Mouse (Mus musculus) monocyte, adult 5-6 weeks (primary cell): ENCODE data around the gene Pofut1. TPM values are rescaled to one million over a fixed set of nuclear protein-coding genes. Genes with fewer than 3 reads are reported as not detected.
"Not testable (repeated sequence)": the region's sequence is repeated elsewhere in the genome, so short reads cannot be mapped to it uniquely, and the experiment has no call there.

ENCODE experiments used
- ATAC-seq: fragments of 153-309, 156-312 bp; replicated peaks from 2 replicates; pipeline ENCODE4 v1.8.0; 2017; ENCODE audit warnings: mild to moderate bottlenecking; ENCODE audit not compliant: low TSS enrichment, insufficient number of reproducible peaks, severe bottlenecking, poor library complexity, low FRiP score
- total RNA-seq: library from RNA; stranded (forward); fragments of 200-1000, 200-491, 200-594 nt; gene quantifications from 3 replicates; pipeline ENCODE4 v1.2.3, GENCODE M21; 2017

Pofut1 gene
- total RNA-seq, 1 experiment from 2014 or later, result 23.2 TPM

GRCm38 (mm10) chr2:153276846-153277245 is 35.5 kb downstream of the Pofut1 start:
- not testable (repeated sequence) for ATAC-seq

DNA sequence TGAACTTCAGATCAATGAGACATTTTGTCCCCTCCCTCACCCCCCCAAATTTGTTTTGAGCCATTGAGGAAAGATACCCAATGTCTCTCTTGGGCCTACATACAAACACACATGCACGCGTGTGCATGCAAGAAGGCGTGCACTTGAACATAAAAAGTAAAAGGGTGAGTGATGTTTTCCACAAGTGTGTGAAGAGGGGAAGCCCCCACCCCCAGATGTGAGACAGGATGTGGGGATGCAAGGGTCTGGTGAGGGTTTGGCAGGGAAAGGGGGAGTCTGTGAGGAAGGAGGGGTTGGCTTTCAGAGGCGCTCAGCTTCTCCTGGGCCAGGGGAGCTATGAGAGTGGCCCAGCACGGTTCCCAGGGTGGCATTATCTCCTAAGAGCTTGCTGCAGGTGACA is 37.0 kb downstream of the Pofut1 start:
- no peak for ATAC-seq

DNA sequence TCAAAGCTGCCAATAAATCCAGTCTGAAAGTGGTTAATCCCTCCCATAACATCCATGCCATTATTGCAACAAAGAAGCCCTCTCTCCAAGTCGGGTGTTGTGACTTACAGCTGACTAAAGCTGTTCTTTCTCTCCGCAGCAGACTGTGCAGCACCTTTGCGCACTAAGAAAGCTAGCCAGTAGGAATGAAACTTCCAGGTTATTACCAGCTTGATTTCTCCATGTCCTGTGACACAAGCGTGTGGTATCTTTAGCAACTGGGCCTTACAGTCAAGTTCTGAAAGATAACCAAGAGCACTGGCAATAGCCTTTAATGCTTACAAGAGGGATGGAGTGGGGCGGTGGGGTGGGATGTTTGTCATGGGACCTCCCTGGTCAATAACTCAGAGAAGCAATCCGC is 42.6 kb downstream of the Pofut1 start:
- ATAC-seq, result no peak

- no peak for ATAC-seq
Observed at GRCm38 (mm10) chr2:153286524-153286923, 45.2 kb downstream of the Pofut1 start.

DNA sequence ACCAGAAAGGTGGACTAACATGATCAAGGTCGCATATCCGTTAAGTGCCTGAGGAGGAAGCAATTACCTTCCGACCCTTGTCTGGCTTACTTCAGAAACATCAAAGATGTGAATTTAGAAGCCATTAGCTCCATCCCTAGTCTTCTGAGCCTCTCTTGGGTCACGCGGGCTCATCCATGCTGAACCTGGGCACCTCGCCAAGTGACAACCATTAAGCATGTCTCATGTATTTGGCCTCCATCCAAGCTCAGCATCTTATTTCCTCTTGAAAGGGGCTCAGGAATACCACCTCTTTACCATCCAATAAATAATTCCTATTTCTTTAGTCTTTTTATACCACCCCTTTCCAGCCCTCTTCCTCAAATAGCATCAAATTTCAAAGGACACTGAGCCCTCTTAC is 46.5 kb downstream of the Pofut1 start:
- no peak for ATAC-seq

GRCm38 (mm10) chr2:153290938-153291928 is 49.9 kb downstream of the Pofut1 start, which contains the start of gene Kif3b:
Kif3b (plus strand) TSS chr2:153291413.
- peak; percentile 87 for ATAC-seq

DNA sequence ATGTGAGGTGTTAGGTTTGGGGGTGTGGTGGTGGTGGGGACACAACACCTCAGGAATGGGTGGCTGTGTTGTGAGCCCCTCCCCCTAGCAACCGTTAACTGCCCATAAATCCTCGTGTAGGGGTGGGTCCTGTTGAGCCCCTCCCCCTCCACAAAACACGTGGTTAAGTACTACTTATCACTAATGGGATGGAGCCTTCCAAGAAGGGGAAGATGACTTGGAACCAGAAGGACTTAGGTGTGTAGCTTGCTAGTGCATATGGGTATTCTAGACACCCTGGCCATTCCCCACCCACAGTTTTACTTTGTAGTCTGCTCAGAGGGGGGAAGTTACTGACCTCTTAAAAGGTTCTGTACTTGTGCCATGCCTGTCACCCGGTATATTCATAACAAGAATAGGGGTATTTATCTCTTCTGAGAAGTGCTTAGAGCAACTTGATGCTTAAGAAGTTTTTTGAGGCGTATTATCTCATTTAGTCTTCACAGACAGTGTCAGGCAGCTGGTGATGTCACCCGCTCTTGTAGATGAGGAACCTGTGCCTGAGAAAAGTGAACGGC is 51.0 kb downstream of the Pofut1 start:
- ATAC-seq, result no peak

- no peak for ATAC-seq
Observed at GRCm38 (mm10) chr2:153295196-153295595, 53.9 kb downstream of the Pofut1 start.

DNA sequence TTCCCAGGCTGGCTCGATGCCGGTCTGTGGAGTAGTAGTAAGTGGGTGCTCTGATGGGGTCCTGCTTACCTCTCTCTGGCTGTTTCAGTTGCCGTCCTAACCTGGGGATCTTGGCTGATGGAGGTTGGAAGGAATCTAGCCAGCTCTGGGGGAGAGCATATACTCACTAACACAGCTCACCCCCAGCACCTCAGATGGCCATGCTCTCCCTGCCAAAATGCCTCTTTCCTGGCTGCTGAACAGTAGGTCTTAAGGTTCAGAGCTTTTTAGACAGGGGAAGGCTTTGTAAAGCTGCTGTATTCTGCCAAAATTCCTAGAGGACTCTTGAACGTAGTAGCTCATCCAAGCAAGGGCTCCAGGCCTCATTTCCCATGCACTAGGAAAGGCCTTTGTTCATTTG is 56.4 kb downstream of the Pofut1 start:
- ATAC-seq, result no peak

DNA sequence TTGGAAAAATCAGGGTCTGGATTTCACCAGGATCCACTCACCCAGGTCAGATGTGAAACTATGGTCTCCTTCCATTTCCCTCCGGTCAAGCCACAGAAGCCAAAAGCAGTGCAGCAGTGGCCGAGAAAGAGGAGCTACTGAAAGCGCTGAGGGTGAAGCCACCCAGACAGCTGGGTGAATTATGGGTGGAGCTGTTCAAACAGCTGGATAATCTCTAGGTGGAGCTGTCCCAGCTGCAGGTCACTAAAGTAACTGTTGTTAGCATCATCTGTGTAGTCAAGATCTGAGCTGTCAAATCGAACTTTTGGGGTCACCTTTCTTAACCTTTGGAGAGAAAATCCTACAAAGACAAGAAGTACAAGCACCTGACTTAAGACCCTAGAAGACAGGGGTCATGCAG is 57.1 kb downstream of the Pofut1 start:
- no peak for ATAC-seq

DNA sequence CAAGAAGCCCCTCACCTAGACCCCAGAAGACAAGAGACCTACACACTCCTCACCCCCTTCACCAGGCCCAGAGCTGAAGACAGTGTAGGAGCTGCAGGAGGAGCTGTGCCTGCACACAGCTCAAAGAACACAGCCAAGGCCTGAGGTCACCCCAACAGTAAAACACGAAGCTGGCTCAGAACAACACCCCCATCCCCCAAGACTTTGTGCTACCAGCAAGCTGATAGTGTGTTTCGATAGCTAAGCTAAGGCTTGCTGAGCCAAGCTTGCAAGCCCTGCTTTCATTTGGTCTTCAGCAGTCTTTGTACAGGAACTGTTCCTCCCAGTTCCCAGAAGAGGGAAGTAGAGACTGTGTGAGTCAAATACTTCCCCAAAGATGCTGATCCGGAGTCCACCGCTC is 57.5 kb downstream of the Pofut1 start:
- ATAC-seq, result peak; percentile 84

DNA sequence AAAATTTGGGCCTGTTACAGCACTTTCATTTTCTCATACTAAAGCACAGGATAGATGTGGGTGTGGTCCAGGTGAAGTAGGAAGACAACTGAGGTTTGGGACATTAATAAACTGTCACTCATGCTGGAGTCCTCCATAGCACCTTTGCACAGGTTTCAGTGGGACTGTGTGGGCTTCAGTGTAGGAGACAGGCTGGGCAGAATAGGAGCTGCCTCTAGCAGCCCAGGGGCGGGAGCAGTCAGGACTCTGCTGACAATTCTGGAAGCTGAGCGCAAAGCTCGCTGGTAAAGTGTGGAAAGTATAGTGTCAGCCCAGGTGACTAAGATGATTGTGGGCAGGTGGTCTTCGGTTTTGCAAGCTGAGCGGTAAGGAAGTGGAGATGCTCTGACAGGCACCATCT is 59.8 kb downstream of the Pofut1 start:
- no peak for ATAC-seq

GRCm38 (mm10) chr2:153305240-153305639 is 63.9 kb downstream of the Pofut1 start:
- ATAC-seq, result no peak

DNA sequence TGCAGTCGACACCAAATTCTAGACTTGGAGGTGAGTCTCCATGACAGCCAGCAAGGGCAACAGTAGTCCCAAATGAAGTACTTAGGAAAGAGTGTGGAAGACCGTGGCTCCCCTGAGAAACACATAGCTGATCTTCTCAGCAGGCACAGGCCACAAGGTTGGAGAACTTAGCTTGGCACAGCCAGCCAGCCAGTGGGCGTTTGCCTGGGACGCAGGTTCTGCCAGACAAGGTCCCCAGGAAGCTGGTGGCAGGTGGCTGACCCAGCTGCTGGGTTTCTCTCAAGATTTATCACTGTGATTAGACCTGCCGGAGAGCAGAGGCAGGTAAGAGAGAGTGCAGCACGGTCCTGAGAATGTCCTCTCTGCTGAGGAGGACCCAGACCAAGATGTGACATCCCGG is 67.3 kb downstream of the Pofut1 start:
- ATAC-seq, result no peak

DNA sequence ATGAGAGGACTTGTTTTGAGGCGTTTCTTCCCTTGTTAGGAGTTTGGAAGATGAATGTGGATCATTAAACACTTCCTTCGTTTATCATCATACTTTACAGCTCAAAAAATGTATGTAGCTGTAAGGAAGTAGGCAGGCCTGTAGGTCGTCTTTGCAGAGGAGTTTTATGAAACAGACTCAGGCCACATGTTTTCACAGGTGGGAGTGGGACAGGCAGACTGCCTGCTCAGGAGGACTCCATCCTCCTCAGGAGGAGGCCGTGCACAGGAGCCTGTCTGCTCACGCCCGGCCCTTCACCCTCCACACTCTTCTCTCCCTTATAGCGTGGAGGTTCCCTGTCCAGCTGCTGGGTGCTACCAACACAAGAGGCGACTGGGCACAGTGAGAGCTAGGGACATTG is 67.8 kb downstream of the Pofut1 start:
- no peak for ATAC-seq

DNA sequence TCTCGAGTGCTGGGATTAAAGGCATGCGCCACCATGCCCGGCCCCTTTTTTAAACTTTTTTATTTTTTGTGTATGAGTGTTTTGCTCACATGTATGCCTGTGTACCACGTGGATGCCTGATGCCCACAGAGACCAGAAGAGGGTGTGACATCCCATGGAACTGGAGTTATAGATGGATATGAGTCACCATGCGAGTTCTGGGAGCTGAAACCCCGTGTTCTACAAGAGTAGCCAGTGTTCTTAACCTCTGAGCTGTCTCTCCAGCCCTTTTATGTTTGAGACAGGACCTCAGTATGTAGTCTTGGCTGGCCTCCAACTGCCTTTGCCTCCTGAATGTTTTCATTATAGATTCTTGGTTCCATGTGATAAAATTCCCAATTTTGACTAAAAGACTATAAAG is 68.9 kb downstream of the Pofut1 start:
- ATAC-seq, result no peak

DNA sequence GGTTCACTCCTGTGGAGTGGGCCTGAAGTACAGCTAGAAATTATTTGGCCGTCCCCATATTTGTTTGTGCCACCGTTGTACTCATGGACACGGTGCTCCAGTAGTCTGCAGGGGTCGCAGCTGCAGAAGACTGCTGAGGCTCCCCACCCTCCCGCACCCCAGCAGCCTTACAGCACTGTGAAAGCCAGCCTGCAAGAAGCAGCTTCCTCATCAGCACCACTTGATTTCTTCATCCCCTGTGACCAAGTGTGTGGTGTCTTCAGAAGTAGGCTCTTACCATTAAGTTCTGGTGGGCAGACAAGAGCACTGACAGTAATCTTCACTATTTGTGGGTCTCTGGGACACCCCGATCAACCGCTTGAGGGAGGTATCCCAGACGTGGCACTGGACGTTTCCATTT is 71.6 kb downstream of the Pofut1 start:
- ATAC-seq, result no peak

DNA sequence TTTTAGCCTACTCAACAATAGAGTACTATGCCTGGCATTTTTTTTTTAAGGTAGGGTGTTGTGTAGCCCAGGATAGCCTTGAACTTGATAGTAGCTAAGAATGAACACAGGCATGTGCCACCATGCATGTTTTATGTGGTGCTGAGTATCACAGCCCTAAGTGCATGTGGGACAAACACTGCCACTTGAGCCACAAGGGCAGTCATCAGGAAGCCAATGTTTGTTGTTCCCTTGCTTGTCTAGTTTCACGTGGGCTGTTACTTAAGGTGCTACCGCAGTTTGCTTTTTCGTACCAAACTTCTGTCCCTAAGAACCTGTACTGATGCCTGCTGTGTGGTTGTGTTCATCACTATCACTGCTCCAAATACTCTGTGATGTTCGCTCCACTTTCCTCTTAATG is 77.1 kb downstream of the Pofut1 start:
- no peak for ATAC-seq

- peak; percentile 72 for ATAC-seq
Observed at GRCm38 (mm10) chr2:153319036-153319643, 77.8 kb downstream of the Pofut1 start.
